Mouse (Mus musculus) lung, embryonic 15.5 days (tissue): Measurements from ENCODE around the gene Pik3r3. TPM values are rescaled to one million over a fixed set of nuclear protein-coding genes. Genes with fewer than 3 reads are reported as not detected.
"Not testable (repeated sequence)": the region's sequence is repeated elsewhere in the genome, so short reads cannot be mapped to it uniquely, and the experiment has no call there.

Source experiments
- ATAC-seq: fragments of 200-750 bp; cut with Nextera tagmentation; 2 replicates; pipeline ENCODE4 v1.8.0; 2017; ENCODE audit warnings: moderate number of reproducible peaks, borderline replicate concordance; ENCODE audit not compliant: low FRiP score, low TSS enrichment; ENCODE audit errors: extremely low read depth
- H3K27ac ChIP-seq: fragments of 300-500 bp; sonication (generic); 2 replicates; pipeline ENCODE4 v1.5.1; 2015; ENCODE audit warnings: moderate library complexity, mild to moderate bottlenecking, inconsistent platforms
- H3K27me3 ChIP-seq: fragments of 300-500 bp; sonication (generic); 2 replicates; pipeline ENCODE4 v1.6.1; 2015; ENCODE audit warnings: inconsistent platforms
- H3K36me3 ChIP-seq: fragments of 300-500 bp; sonication (generic); 2 replicates; pipeline ENCODE4 v1.6.1; 2015; ENCODE audit warnings: inconsistent platforms
- H3K4me1 ChIP-seq: fragments of 300-500 bp; sonication (generic); 2 replicates; pipeline ENCODE4 v1.6.1; 2015; ENCODE audit warnings: inconsistent platforms
- H3K4me2 ChIP-seq: fragments of 300-500 bp; sonication (generic); 2 replicates; pipeline ENCODE4 v1.6.1; 2015; ENCODE audit warnings: inconsistent platforms, mild to moderate bottlenecking, moderate library complexity
- H3K4me3 ChIP-seq: fragments of 300-500 bp; sonication (generic); 2 replicates; pipeline ENCODE4 v1.5.1; 2015; ENCODE audit warnings: mild to moderate bottlenecking, inconsistent platforms
- H3K9ac ChIP-seq: fragments of 300-500 bp; sonication (generic); 2 replicates; pipeline ENCODE4 v1.6.1; 2015; ENCODE audit warnings: inconsistent platforms
- H3K9me3 ChIP-seq: fragments of 300-500 bp; sonication (generic); 2 replicates; pipeline ENCODE4 v1.6.1; 2016; ENCODE audit warnings: inconsistent platforms
- WGBS: fragments of 180-500 bp; shearing (Covaris S2); methylation state at CpG from one replicate; pipeline ENCODE4 v1.1.7; 2015; 5-methylcytosine and 5-hydroxymethylcytosine counted together
- polyA plus RNA-seq: library from polyadenylated mRNA; unstranded; fragments of >200 nt; fragmentation: Nextera tagmentation; extraction: Ambion mirVana; gene quantifications from 2 replicates; pipeline ENCODE4 v1.2.1, GENCODE M21; 2015

Pik3r3 gene
- polyA plus RNA-seq, 1 experiment from 2014 or later = 24.5 TPM

- under 1% methylated on average over 23 of the region's 23 CpGs for WGBS
- Histone ChIP-seq H3K27me3 (no peaks in the 10 kb centered on the region), H3K9me3 (no peaks in the 10 kb centered on the region), H3K27ac (peak overlapping the region; percentile 99), H3K36me3 (no peaks in the 10 kb centered on the region), H3K9ac (peak overlapping the region; percentile 79), H3K4me2 (peak overlapping the region; percentile 68), H3K4me1 (peaks cover 7% of the 10 kb centered on the region; the same call in 1 of the 2 replicates), H3K4me3 (peak overlapping the region; percentile 69)
- ATAC-seq = no peak
Measured at GRCm38 (mm10) chr4:116221996-116222842, 801 bp downstream of the Pik3r3 start.

DNA sequence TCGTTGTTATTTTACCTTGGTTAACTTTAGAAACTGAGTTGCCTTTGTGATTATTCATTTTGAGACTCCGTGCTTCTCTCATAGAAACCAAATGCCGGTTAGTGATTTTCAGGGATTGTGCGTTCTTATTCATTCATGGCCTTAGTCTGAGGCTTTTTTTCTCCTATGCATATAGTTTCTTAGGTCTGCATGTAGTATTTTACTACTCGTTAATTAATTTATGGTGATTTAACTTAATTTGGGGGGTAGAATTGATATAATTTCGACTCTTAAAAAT lies 1.4 kb downstream of the Pik3r3 start:
- Histone ChIP-seq H3K36me3 (no peaks in the 10 kb centered on the region), H3K27ac (peak overlapping the region; percentile 99), H3K4me1 (peaks cover 7% of the 10 kb centered on the region; the same call in 1 of the 2 replicates), H3K4me2 (peak overlapping the region; percentile 68), H3K9ac (peak overlapping the region; percentile 79), H3K4me3 (peak overlapping the region; percentile 69), H3K9me3 (no peaks in the 10 kb centered on the region), H3K27me3 (no peaks in the 10 kb centered on the region)
- WGBS = 3% methylated on average over 6 of the region's 6 CpGs
- no peak for ATAC-seq

GRCm38 (mm10) chr4:116243377-116243776 lies 22.0 kb downstream of the Pik3r3 start:
- no peaks in the 10 kb centered on the region for H3K4me1 ChIP-seq
- WGBS = 77% methylated on average over 3 of the region's 3 CpGs
- no peaks in the 10 kb centered on the region for H3K9me3 ChIP-seq
- H3K4me2 ChIP-seq = no peak overlapping the region
- H3K9ac ChIP-seq = no peak overlapping the region
- H3K27me3 ChIP-seq = no peaks in the 10 kb centered on the region
- ATAC-seq = no peak
- no peaks in the 10 kb centered on the region for H3K36me3 ChIP-seq
- H3K4me3 ChIP-seq = no peak overlapping the region
- H3K27ac ChIP-seq = no peak overlapping the region

GRCm38 (mm10) chr4:116244240-116244639 lies 22.8 kb downstream of the Pik3r3 start:
- no peak for ATAC-seq
- no peaks in the 10 kb centered on the region for H3K4me1 ChIP-seq
- WGBS = 68% methylated on average over 2 of the region's 2 CpGs
- H3K4me2 ChIP-seq = no peak overlapping the region
- no peak overlapping the region for H3K27ac ChIP-seq
- H3K9ac ChIP-seq = no peak overlapping the region
- no peaks in the 10 kb centered on the region for H3K27me3 ChIP-seq
- no peaks in the 10 kb centered on the region for H3K36me3 ChIP-seq
- H3K4me3 ChIP-seq = no peak overlapping the region
- no peaks in the 10 kb centered on the region for H3K9me3 ChIP-seq

GRCm38 (mm10) chr4:116245926-116246325 lies 24.5 kb downstream of the Pik3r3 start:
- H3K9ac ChIP-seq, H3K27ac ChIP-seq, H3K9me3 ChIP-seq, H3K27me3 ChIP-seq, ATAC-seq, H3K4me1 ChIP-seq, H3K4me2 ChIP-seq, H3K4me3 ChIP-seq, H3K36me3 ChIP-seq: not testable (repeated sequence)
- WGBS = 44% methylated on average over 3 of the region's 3 CpGs

GRCm38 (mm10) chr4:116249986-116250385 lies 28.6 kb downstream of the Pik3r3 start:
- H3K27me3 ChIP-seq = no peaks in the 10 kb centered on the region
- H3K36me3 ChIP-seq = no peaks in the 10 kb centered on the region
- H3K4me3 ChIP-seq = no peak overlapping the region
- H3K9ac ChIP-seq = no peak overlapping the region
- WGBS = 90% methylated on average over 3 of the region's 3 CpGs
- no peak for ATAC-seq
- no peak overlapping the region for H3K4me2 ChIP-seq
- H3K27ac ChIP-seq = no peak overlapping the region
- no peaks in the 10 kb centered on the region for H3K9me3 ChIP-seq
- no peaks in the 10 kb centered on the region for H3K4me1 ChIP-seq

DNA sequence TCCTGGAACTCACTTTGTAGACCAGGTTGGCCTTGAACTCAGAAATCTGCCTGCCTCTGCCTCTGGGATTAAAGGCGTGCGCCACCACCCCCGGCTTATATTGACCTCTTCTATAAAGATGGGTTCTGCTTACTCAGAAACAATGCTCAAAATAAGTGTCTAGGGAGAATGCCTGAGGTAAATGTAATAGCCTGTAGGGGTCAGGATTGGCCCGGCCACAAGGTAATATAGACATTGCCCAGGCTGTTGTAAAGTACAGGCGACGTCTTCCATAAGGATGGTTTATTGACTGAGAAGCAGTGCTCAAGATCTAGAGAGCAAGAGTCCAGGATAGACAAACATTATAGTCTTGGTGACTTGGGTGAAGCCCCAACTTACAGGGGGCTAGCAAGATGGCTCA lies 46.8 kb downstream of the Pik3r3 start:
- H3K4me2 ChIP-seq = no peak overlapping the region
- no peak for ATAC-seq
- no peaks in the 10 kb centered on the region for H3K9me3 ChIP-seq
- no peak overlapping the region for H3K27ac ChIP-seq
- H3K9ac ChIP-seq = no peak overlapping the region
- WGBS = 91% methylated on average over 6 of the region's 6 CpGs
- H3K4me3 ChIP-seq = no peak overlapping the region
- no peaks in the 10 kb centered on the region for H3K27me3 ChIP-seq
- H3K4me1 ChIP-seq = no peaks in the 10 kb centered on the region
- H3K36me3 ChIP-seq = peaks cover 12% of the 10 kb centered on the region; the same call in 1 of the 2 replicates

GRCm38 (mm10) chr4:116282211-116282610 lies 60.8 kb downstream of the Pik3r3 start:
- no peaks in the 10 kb centered on the region for H3K4me1 ChIP-seq
- no peak overlapping the region for H3K27ac ChIP-seq
- no peaks in the 10 kb centered on the region for H3K9me3 ChIP-seq
- 77% methylated on average over 2 of the region's 2 CpGs for WGBS
- no peaks in the 10 kb centered on the region for H3K27me3 ChIP-seq
- no peak overlapping the region for H3K4me2 ChIP-seq
- peaks cover 24% of the 10 kb centered on the region for H3K36me3 ChIP-seq
- H3K4me3 ChIP-seq = no peak overlapping the region
- no peak for ATAC-seq
- no peak overlapping the region for H3K9ac ChIP-seq

GRCm38 (mm10) chr4:116291561-116291960 lies 70.1 kb downstream of the Pik3r3 start:
- Histone ChIP-seq H3K9ac (no peak overlapping the region), H3K4me1 (no peaks in the 10 kb centered on the region), H3K4me3 (no peak overlapping the region), H3K27ac (no peak overlapping the region), H3K27me3 (no peaks in the 10 kb centered on the region), H3K4me2 (no peak overlapping the region), H3K9me3 (no peaks in the 10 kb centered on the region), H3K36me3 (peaks cover 50% of the 10 kb centered on the region)
- WGBS = 89% methylated on average over 6 of the region's 6 CpGs
- ATAC-seq = no peak

GRCm38 (mm10) chr4:116293296-116293695 lies 71.9 kb downstream of the Pik3r3 start:
- 82% methylated on average over 12 of the region's 12 CpGs for WGBS

GRCm38 (mm10) chr4:116300878-116301355 lies 79.5 kb downstream of the Pik3r3 start:
- Histone ChIP-seq H3K4me1 (no peaks in the 10 kb centered on the region), H3K9me3 (no peaks in the 10 kb centered on the region), H3K9ac (no peak overlapping the region), H3K4me2 (no peak overlapping the region), H3K4me3 (no peak overlapping the region), H3K27me3 (no peaks in the 10 kb centered on the region), H3K36me3 (peaks cover 19% of the 10 kb centered on the region), H3K27ac (no peak overlapping the region)
- 59% methylated on average over 4 of the region's 4 CpGs for WGBS
- no peak for ATAC-seq

More at GRCm38 (mm10) chr4:116293296-116293695, 71.9 kb downstream of the Pik3r3 start:
- H3K27ac ChIP-seq = no peak overlapping the region
- H3K36me3 ChIP-seq = peaks cover 43% of the 10 kb centered on the region
- ATAC-seq = no peak
- H3K9ac ChIP-seq = no peak overlapping the region
- no peaks in the 10 kb centered on the region for H3K9me3 ChIP-seq
- no peaks in the 10 kb centered on the region for H3K4me1 ChIP-seq
- H3K27me3 ChIP-seq = no peaks in the 10 kb centered on the region
- H3K4me2 ChIP-seq = no peak overlapping the region
- no peak overlapping the region for H3K4me3 ChIP-seq

GRCm38 (mm10) chr4:116304551-116304950 lies 83.1 kb downstream of the Pik3r3 start:
- no peak overlapping the region for H3K27ac ChIP-seq
- no peak overlapping the region for H3K9ac ChIP-seq
- no peak overlapping the region for H3K4me3 ChIP-seq
- H3K4me1 ChIP-seq = no peaks in the 10 kb centered on the region
- H3K9me3 ChIP-seq = no peaks in the 10 kb centered on the region
- H3K27me3 ChIP-seq = no peaks in the 10 kb centered on the region
- WGBS = 0% methylated on average over 1 of the region's 1 CpGs
- peaks cover 45% of the 10 kb centered on the region for H3K36me3 ChIP-seq
- H3K4me2 ChIP-seq = no peak overlapping the region
- no peak for ATAC-seq
